Comparison of ENCODE assay signal across 20 mouse cellular contexts in the genomic region with DNA sequence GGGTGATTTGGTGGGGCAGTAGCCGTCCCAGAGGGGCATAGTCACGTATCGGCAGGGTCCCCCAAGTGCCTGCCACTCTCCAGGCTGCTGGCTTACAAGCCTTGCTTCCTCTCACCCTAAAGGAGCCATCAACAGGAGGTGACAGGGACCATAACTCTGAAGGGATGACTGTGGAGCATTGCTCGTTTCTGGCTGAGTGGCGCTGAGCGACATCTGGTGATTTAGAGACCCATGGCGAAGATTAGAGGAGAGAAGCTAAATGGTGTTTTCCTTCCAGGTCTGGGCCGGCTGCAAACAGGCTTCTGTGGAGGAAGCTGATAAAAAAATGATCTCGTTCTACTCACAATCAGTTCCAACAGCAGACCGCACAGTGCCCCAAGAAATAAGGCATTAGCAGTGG.
DNase-seq lines count a peak whose midpoint lies in the region; ATAC-seq and TF ChIP-seq lines count a peak whose summit lies in the region.
"Had no signal": no experiment of that assay in that cellular context is flagged by ENCODE, and none has a peak within 500 bp of the region (broad histone marks: within the 10 kb centered on the region; RNA-seq: fewer than 3 reads in every experiment).

No protein-coding gene starts in this region.

- no peaks in the 10 kb centered on the region for H3K9me3 ChIP-seq in heart, embryonic 12.5 days (replicated peaks)
- H3K9me3 ChIP-seq in kidney, postnatal 0 days (replicated peaks; ENCODE audit: low read length): no peaks in the 10 kb centered on the region
- H3K9me3 ChIP-seq in embryonic facial prominence, embryonic 11.5 days (replicated peaks; ENCODE audit: control insufficient read depth, low read length): no peaks in the 10 kb centered on the region
- H3K9me3 ChIP-seq in neural tube, embryonic 13.5 days: no peaks in the 10 kb centered on the region
- H3K9me3 ChIP-seq: embryonic facial prominence, embryonic 15.5 days; forebrain, embryonic 12.5 days had no signal

- peaks cover 48% of the 10 kb centered on the region for H3K4me1 ChIP-seq in heart, embryonic 12.5 days (replicated peaks)
- H3K4me1 ChIP-seq in kidney, postnatal 0 days (replicated peaks; ENCODE audit: insufficient read depth, low read length): peaks cover 20% of the 10 kb centered on the region
- peaks cover 3% of the 10 kb centered on the region; the same call in 1 of the 2 replicates for H3K4me1 ChIP-seq in embryonic facial prominence, embryonic 11.5 days (ENCODE audit: control insufficient read depth, insufficient read depth, low read length)
- H3K4me1 ChIP-seq in neural tube, embryonic 13.5 days (replicated peaks): peaks cover 68% of the 10 kb centered on the region

- H3K9ac ChIP-seq in heart, embryonic 12.5 days: no peak overlapping the region
- H3K9ac ChIP-seq in kidney, postnatal 0 days (ENCODE audit: low read depth, low read length): no peak overlapping the region
- H3K9ac ChIP-seq in embryonic facial prominence, embryonic 11.5 days (replicated peaks; ENCODE audit: low read length): 0 out of 2 replicates have a peak overlapping the region, but pooled peaks have one; percentile 2
- no peak overlapping the region for H3K9ac ChIP-seq in neural tube, embryonic 13.5 days
- H3K9ac ChIP-seq: embryonic facial prominence, embryonic 15.5 days; forebrain, embryonic 12.5 days; liver, embryonic 14.5 days had no signal

- ATAC-seq in heart, embryonic 12.5 days (ENCODE audit: insufficient number of reproducible peaks, low FRiP score): no peak
- ATAC-seq in kidney, postnatal 0 days (replicated peaks; ENCODE audit: low FRiP score, low read depth): no peak
- no peak for ATAC-seq in embryonic facial prominence, embryonic 11.5 days (replicated peaks; ENCODE audit: insufficient number of reproducible peaks, low FRiP score, low TSS enrichment, low read depth)
- ATAC-seq in neural tube, embryonic 13.5 days (ENCODE audit: low read depth): no peak
- ATAC-seq: intestine, postnatal 0 days had no signal

- 0 out of 2 replicates have a peak, but pooled peaks cover 3% of the 10 kb centered on the region for H3K27me3 ChIP-seq in heart, embryonic 12.5 days (replicated peaks)
- H3K27me3 ChIP-seq in kidney, postnatal 0 days (ENCODE audit: insufficient read depth, low read length): 0 out of 2 replicates have a peak, but pooled peaks cover 4% of the 10 kb centered on the region
- no peaks in the 10 kb centered on the region for H3K27me3 ChIP-seq in embryonic facial prominence, embryonic 11.5 days (ENCODE audit: control insufficient read depth, insufficient read depth, low read length)
- peaks cover 34% of the 10 kb centered on the region for H3K27me3 ChIP-seq in neural tube, embryonic 13.5 days
- H3K27me3 ChIP-seq: embryonic facial prominence, embryonic 15.5 days had no signal

- no peak; the same call in 1 of the 2 replicates for TF ChIP-seq CTCF in kidney, postnatal 0 days (IDR thresholded peaks at IDR 0.05; ENCODE audit: low read depth)

- no peak overlapping the region for H3K4me3 ChIP-seq in heart, embryonic 12.5 days
- H3K4me3 ChIP-seq in kidney, postnatal 0 days (replicated peaks; ENCODE audit: low read depth, low read length): no peak overlapping the region
- H3K4me3 ChIP-seq in embryonic facial prominence, embryonic 11.5 days (ENCODE audit: low read depth, low read length): no peak overlapping the region
- H3K4me3 ChIP-seq in neural tube, embryonic 13.5 days: no peak overlapping the region
- H3K4me3 ChIP-seq: embryonic facial prominence, embryonic 15.5 days; forebrain, embryonic 12.5 days had no signal

- H3K27ac ChIP-seq in heart, embryonic 12.5 days (ENCODE audit: poor library complexity, severe bottlenecking): peak overlapping the region; percentile 31; the same call in 1 of the 2 replicates
- H3K27ac ChIP-seq in kidney, postnatal 0 days: no peak overlapping the region
- no peak overlapping the region for H3K27ac ChIP-seq in embryonic facial prominence, embryonic 11.5 days (replicated peaks; ENCODE audit: low read depth, low read length)
- H3K27ac ChIP-seq in neural tube, embryonic 13.5 days (replicated peaks): peak overlapping the region; percentile 79
- H3K27ac ChIP-seq: embryonic facial prominence, embryonic 15.5 days; forebrain, embryonic 12.5 days; liver, embryonic 14.5 days had no signal

- WGBS in heart, embryonic 12.5 days: 25% methylated on average over 10 of the region's 10 CpGs
- 22% methylated on average over 10 of the region's 10 CpGs for WGBS in kidney, postnatal 0 days
- 52% methylated on average over 10 of the region's 10 CpGs for WGBS in embryonic facial prominence, embryonic 11.5 days
- WGBS in neural tube, embryonic 13.5 days: 26% methylated on average over 10 of the region's 10 CpGs

- H3K4me2 ChIP-seq in heart, embryonic 12.5 days: no peak overlapping the region
- H3K4me2 ChIP-seq in kidney, postnatal 0 days (ENCODE audit: low read length): no peak overlapping the region
- no peak overlapping the region for H3K4me2 ChIP-seq in embryonic facial prominence, embryonic 11.5 days (ENCODE audit: low read depth, low read length)
- no peak overlapping the region for H3K4me2 ChIP-seq in neural tube, embryonic 13.5 days
- H3K4me2 ChIP-seq: embryonic facial prominence, embryonic 15.5 days; forebrain, embryonic 12.5 days had no signal

- no peak for DNase-seq in heart, postnatal 4 days
- peak; percentile 67 for DNase-seq in kidney, postnatal 0 days (ENCODE audit: low spot score)
- DNase-seq in kidney, postnatal 25 days: no peak
- DNase-seq in embryonic facial prominence, embryonic 11.5 days (ENCODE audit: low spot score): no peak
- no peak for DNase-seq in yolk sac, embryonic 10.5 days (ENCODE audit: low spot score)
- DNase-seq: B cell, adult 2 months; cerebellum, postnatal 14 days; gastrocnemius, postnatal 36 days; heart, postnatal 36 days; layer of hippocampus, postnatal 36 days; left cerebral cortex, postnatal 4 days; lung, postnatal 14 days; right cerebral cortex, postnatal 14 days; thymus, postnatal 25 days had no signal

- H3K36me3 ChIP-seq in heart, embryonic 12.5 days: no peaks in the 10 kb centered on the region
- H3K36me3 ChIP-seq in kidney, postnatal 0 days (ENCODE audit: insufficient read depth, low read length): no peaks in the 10 kb centered on the region
- no peaks in the 10 kb centered on the region for H3K36me3 ChIP-seq in embryonic facial prominence, embryonic 11.5 days (replicated peaks; ENCODE audit: control insufficient read depth, insufficient read depth, low read depth, low read length)
- no peaks in the 10 kb centered on the region for H3K36me3 ChIP-seq in neural tube, embryonic 13.5 days
- H3K36me3 ChIP-seq: embryonic facial prominence, embryonic 15.5 days; forebrain, embryonic 12.5 days had no signal

Comparison
In these comparisons a context has a peak if more than half of its experiments do, and no peak if none do; other contexts are left out.
1. H3K27ac ChIP-seq: peak in heart, embryonic 12.5 days (single experiment) and neural tube, embryonic 13.5 days (single experiment); none in kidney, postnatal 0 days (single experiment) and embryonic facial prominence, embryonic 11.5 days (single experiment).